Mouse (Mus musculus): ENCODE data around the gene Celf2. TPM values are rescaled to one million over a fixed set of nuclear protein-coding genes. Genes with fewer than 3 reads are reported as not detected.

Celf2 gene
- polyA plus RNA-seq, 1 experiment = 17.4 TPM

GRCm38 (mm10) chr2:6871281-6872130 is 637.9 kb downstream of the Celf2 start:
- Histone ChIP-seq H3K36me3 (ENCODE audit: control insufficient read depth, insufficient read depth, low read length) (no peaks in the 10 kb centered on the region), H3K4me1 (ENCODE audit: control insufficient read depth, insufficient read depth, low read length) (peaks cover 2% of the 10 kb centered on the region), H3K4me3 (ENCODE audit: control insufficient read depth, low read depth, low read length) (peak overlapping the region; percentile 92), H3K27ac (ENCODE audit: control insufficient read depth, insufficient read depth, low read depth, low read length) (peak overlapping the region; percentile 83), H3K27me3 (ENCODE audit: control insufficient read depth, insufficient read depth, low read length) (no peaks in the 10 kb centered on the region)
- no peak for TF ChIP-seq CTCF (IDR thresholded peaks at IDR 0.05; ENCODE audit: control insufficient read depth, insufficient read depth, insufficient replicate concordance, low read depth, low read length)
- no peak for TF ChIP-seq POLR2A (IDR thresholded peaks at IDR 0.05; ENCODE audit: control insufficient read depth, low read depth, low read length)

GRCm38 (mm10) chr2:6869956-6870710 is 639.2 kb downstream of the Celf2 start:
- no peaks in the 10 kb centered on the region for H3K27me3 ChIP-seq (ENCODE audit: control insufficient read depth, insufficient read depth, low read length)
- no peak overlapping the region for H3K4me3 ChIP-seq (ENCODE audit: control insufficient read depth, low read depth, low read length)
- peaks cover 2% of the 10 kb centered on the region for H3K4me1 ChIP-seq (ENCODE audit: control insufficient read depth, insufficient read depth, low read length)
- TF ChIP-seq POLR2A (IDR thresholded peaks at IDR 0.05; ENCODE audit: control insufficient read depth, low read depth, low read length) (no peak), CTCF (IDR thresholded peaks at IDR 0.05; ENCODE audit: control insufficient read depth, insufficient read depth, insufficient replicate concordance, low read depth, low read length) (no peak)
- no peak overlapping the region for H3K27ac ChIP-seq (ENCODE audit: control insufficient read depth, insufficient read depth, low read depth, low read length)
- no peaks in the 10 kb centered on the region for H3K36me3 ChIP-seq (ENCODE audit: control insufficient read depth, insufficient read depth, low read length)

GRCm38 (mm10) chr2:6867297-6867696 is 642.1 kb downstream of the Celf2 start:
- no peak overlapping the region for H3K27ac ChIP-seq (ENCODE audit: control insufficient read depth, insufficient read depth, low read depth, low read length)
- H3K4me3 ChIP-seq (ENCODE audit: control insufficient read depth, low read depth, low read length) = no peak overlapping the region
- no peak for TF ChIP-seq POLR2A (IDR thresholded peaks at IDR 0.05; ENCODE audit: control insufficient read depth, low read depth, low read length)
- no peak for TF ChIP-seq CTCF (IDR thresholded peaks at IDR 0.05; ENCODE audit: control insufficient read depth, insufficient read depth, insufficient replicate concordance, low read depth, low read length)
- no peaks in the 10 kb centered on the region; the same call in 1 of the 2 replicates for H3K4me1 ChIP-seq (ENCODE audit: control insufficient read depth, insufficient read depth, low read length)
- H3K27me3 ChIP-seq (ENCODE audit: control insufficient read depth, insufficient read depth, low read length) = no peaks in the 10 kb centered on the region
- no peaks in the 10 kb centered on the region for H3K36me3 ChIP-seq (ENCODE audit: control insufficient read depth, insufficient read depth, low read length)

- Histone ChIP-seq H3K36me3 (ENCODE audit: control insufficient read depth, insufficient read depth, low read length) (no peaks in the 10 kb centered on the region), H3K4me1 (ENCODE audit: control insufficient read depth, insufficient read depth, low read length) (no peaks in the 10 kb centered on the region), H3K27me3 (ENCODE audit: control insufficient read depth, insufficient read depth, low read length) (no peaks in the 10 kb centered on the region), H3K27ac (ENCODE audit: control insufficient read depth, insufficient read depth, low read depth, low read length) (no peak overlapping the region), H3K4me3 (ENCODE audit: control insufficient read depth, low read depth, low read length) (no peak overlapping the region)
- no peak for TF ChIP-seq CTCF (IDR thresholded peaks at IDR 0.05; ENCODE audit: control insufficient read depth, insufficient read depth, insufficient replicate concordance, low read depth, low read length)
- TF ChIP-seq POLR2A (IDR thresholded peaks at IDR 0.05; ENCODE audit: control insufficient read depth, low read depth, low read length) = no peak
These were observed 643.6 kb downstream of the Celf2 start for GRCm38 (mm10) chr2:6865785-6866184.

GRCm38 (mm10) chr2:6850102-6850644 is 659.2 kb downstream of the Celf2 start:
- Histone ChIP-seq H3K36me3 (ENCODE audit: control insufficient read depth, insufficient read depth, low read length) (no peaks in the 10 kb centered on the region), H3K4me1 (ENCODE audit: control insufficient read depth, insufficient read depth, low read length) (no peaks in the 10 kb centered on the region), H3K27ac (ENCODE audit: control insufficient read depth, insufficient read depth, low read depth, low read length) (no peak overlapping the region), H3K4me3 (ENCODE audit: control insufficient read depth, low read depth, low read length) (no peak overlapping the region), H3K27me3 (ENCODE audit: control insufficient read depth, insufficient read depth, low read length) (no peaks in the 10 kb centered on the region)
- TF ChIP-seq CTCF (IDR thresholded peaks at IDR 0.05; ENCODE audit: control insufficient read depth, insufficient read depth, insufficient replicate concordance, low read depth, low read length) (no peak), POLR2A (IDR thresholded peaks at IDR 0.05; ENCODE audit: control insufficient read depth, low read depth, low read length) (no peak)

- no peak for TF ChIP-seq POLR2A (IDR thresholded peaks at IDR 0.05; ENCODE audit: control insufficient read depth, low read depth, low read length)
- no peak for TF ChIP-seq CTCF (IDR thresholded peaks at IDR 0.05; ENCODE audit: control insufficient read depth, insufficient read depth, insufficient replicate concordance, low read depth, low read length)
- no peak overlapping the region for H3K27ac ChIP-seq (ENCODE audit: control insufficient read depth, insufficient read depth, low read depth, low read length)
- H3K27me3 ChIP-seq (ENCODE audit: control insufficient read depth, insufficient read depth, low read length) = no peaks in the 10 kb centered on the region
- H3K4me1 ChIP-seq (ENCODE audit: control insufficient read depth, insufficient read depth, low read length) = no peaks in the 10 kb centered on the region
- H3K36me3 ChIP-seq (ENCODE audit: control insufficient read depth, insufficient read depth, low read length) = no peaks in the 10 kb centered on the region
- no peak overlapping the region for H3K4me3 ChIP-seq (ENCODE audit: control insufficient read depth, low read depth, low read length)
These were observed 660.0 kb downstream of the Celf2 start for GRCm38 (mm10) chr2:6849388-6849787.

GRCm38 (mm10) chr2:6830021-6830420 is 679.3 kb downstream of the Celf2 start:
- TF ChIP-seq POLR2A (IDR thresholded peaks at IDR 0.05; ENCODE audit: control insufficient read depth, low read depth, low read length) (no peak), CTCF (IDR thresholded peaks at IDR 0.05; ENCODE audit: control insufficient read depth, insufficient read depth, insufficient replicate concordance, low read depth, low read length) (no peak)
- no peak overlapping the region for H3K27ac ChIP-seq (ENCODE audit: control insufficient read depth, insufficient read depth, low read depth, low read length)
- H3K4me3 ChIP-seq (ENCODE audit: control insufficient read depth, low read depth, low read length) = no peak overlapping the region
- no peaks in the 10 kb centered on the region for H3K36me3 ChIP-seq (ENCODE audit: control insufficient read depth, insufficient read depth, low read length)
- H3K4me1 ChIP-seq (ENCODE audit: control insufficient read depth, insufficient read depth, low read length) = no peaks in the 10 kb centered on the region
- H3K27me3 ChIP-seq (ENCODE audit: control insufficient read depth, insufficient read depth, low read length) = no peaks in the 10 kb centered on the region
